Mouse (Mus musculus): ENCODE measurements around the gene Acer3. TPM values are rescaled to one million over a fixed set of nuclear protein-coding genes. Genes with fewer than 3 reads are reported as not detected.

The Acer3 gene
- total and polyA plus RNA-seq, 3 experiments, result 17.2 to 41.7 TPM; not detected in 1

GRCm38 (mm10) chr7:98174883-98175755 is 145.9 kb downstream of the Acer3 start:
- no peak overlapping the region for H3K4me3 ChIP-seq (ENCODE audit: control insufficient read depth in 1 of 2, insufficient read depth in 1 of 2, low read depth in 2 of 2, low read length in 2 of 2)
- no peaks in the 10 kb centered on the region for H3K79me2 ChIP-seq (ENCODE audit: control insufficient read depth, insufficient read depth, low read length, poor library complexity)
- no peaks in the 10 kb centered on the region for H3K9me3 ChIP-seq (replicated peaks; ENCODE audit: insufficient read depth, low read length)
- peaks cover 4 to 15% of the 10 kb centered on the region in 2 experiments; a peak in 3 of 4 replicates for H3K4me1 ChIP-seq (ENCODE audit: control insufficient read depth in 1 of 2, insufficient read depth in 2 of 2, low read length in 2 of 2)
- H3K27ac ChIP-seq (ENCODE audit: control insufficient read depth, low read depth, low read length), result no peak overlapping the region
- H3K27me3 ChIP-seq (ENCODE audit: control insufficient read depth in 1 of 2, insufficient read depth in 2 of 2, low read length in 2 of 2), result no peaks in the 10 kb centered on the region
- H3K36me3 ChIP-seq (ENCODE audit: control insufficient read depth in 1 of 2, insufficient read depth in 2 of 2, low read length in 2 of 2), result peaks cover 0 to 4% of the 10 kb centered on the region in 2 experiments; a peak in 2 of 4 replicates
- H3K9ac ChIP-seq (ENCODE audit: control insufficient read depth, low read depth, low read length, poor library complexity, severe bottlenecking), result no peak overlapping the region
- TF ChIP-seq SMC3 (IDR thresholded peaks at IDR 0.05; ENCODE audit: low read depth, low read length), result no peak
- TF ChIP-seq JUND (IDR thresholded peaks at IDR 0.05; ENCODE audit: low read depth, low read length), result no peak
- TF ChIP-seq NELFE (IDR thresholded peaks at IDR 0.05; ENCODE audit: low read depth, low read length), result no peak
- no peak for TF ChIP-seq MXI1 (IDR thresholded peaks at IDR 0.05; ENCODE audit: low read depth, low read length)
- TF ChIP-seq USF1 (IDR thresholded peaks at IDR 0.05; ENCODE audit: low read depth, low read length), result no peak
- TF ChIP-seq RCOR1 (IDR thresholded peaks at IDR 0.05; ENCODE audit: low read depth, low read length), result no peak
- TF ChIP-seq ZC3H11A (IDR thresholded peaks at IDR 0.05; ENCODE audit: low read depth, low read length), result no peak
- DNase-seq (ENCODE audit: low read depth, low spot score), result no peak

- H3K4me3 ChIP-seq (ENCODE audit: control insufficient read depth in 1 of 2, insufficient read depth in 1 of 2, low read depth in 2 of 2, low read length in 2 of 2), result no peak overlapping the region
- no peaks in the 10 kb centered on the region for H3K9me3 ChIP-seq (replicated peaks; ENCODE audit: insufficient read depth, low read length)
- H3K9ac ChIP-seq (ENCODE audit: control insufficient read depth, low read depth, low read length, poor library complexity, severe bottlenecking), result no peak overlapping the region
- peaks cover 2 to 19% of the 10 kb centered on the region in 2 experiments; a peak in 3 of 4 replicates for H3K4me1 ChIP-seq (ENCODE audit: control insufficient read depth in 1 of 2, insufficient read depth in 2 of 2, low read length in 2 of 2)
- no peak for DNase-seq (ENCODE audit: low read depth, low spot score)
- H3K27me3 ChIP-seq (ENCODE audit: control insufficient read depth in 1 of 2, insufficient read depth in 2 of 2, low read length in 2 of 2), result no peaks in the 10 kb centered on the region
- H3K79me2 ChIP-seq (ENCODE audit: control insufficient read depth, insufficient read depth, low read length, poor library complexity), result no peaks in the 10 kb centered on the region
- no peak for TF ChIP-seq HCFC1 (IDR thresholded peaks at IDR 0.05; ENCODE audit: low read depth, low read length)
- no peak for TF ChIP-seq RCOR1 (IDR thresholded peaks at IDR 0.05; ENCODE audit: low read depth, low read length)
- peaks cover 0 to 4% of the 10 kb centered on the region in 2 experiments; a peak in 2 of 4 replicates for H3K36me3 ChIP-seq (ENCODE audit: control insufficient read depth in 1 of 2, insufficient read depth in 2 of 2, low read length in 2 of 2)
- no peak overlapping the region for H3K27ac ChIP-seq (ENCODE audit: control insufficient read depth, low read depth, low read length)
Observed at GRCm38 (mm10) chr7:98173408-98173807, 147.6 kb downstream of the Acer3 start.

DNA sequence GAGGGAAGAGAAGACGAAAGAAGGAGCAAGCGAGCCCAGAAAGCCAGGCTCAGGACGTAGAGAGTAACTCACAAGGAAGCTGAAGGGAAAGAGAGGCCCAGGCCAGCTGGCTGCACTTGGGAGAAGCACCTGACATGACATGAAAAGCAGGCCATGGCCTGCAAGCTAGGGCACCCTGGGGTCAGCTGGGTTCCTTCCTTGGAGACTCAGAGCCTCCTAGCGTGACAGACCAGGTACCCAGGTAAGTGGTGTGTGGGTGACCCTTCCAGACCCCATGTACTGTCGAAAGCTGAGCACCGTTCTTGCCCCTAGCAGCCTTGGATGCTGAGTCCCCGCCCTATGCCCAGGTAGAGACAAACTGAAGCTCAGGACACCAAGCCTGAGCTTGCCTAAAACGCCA is 148.3 kb downstream of the Acer3 start:
- no peak overlapping the region for H3K4me3 ChIP-seq (ENCODE audit: control insufficient read depth in 1 of 2, insufficient read depth in 1 of 2, low read depth in 2 of 2, low read length in 2 of 2)
- no peaks in the 10 kb centered on the region for H3K79me2 ChIP-seq (ENCODE audit: control insufficient read depth, insufficient read depth, low read length, poor library complexity)
- H3K27me3 ChIP-seq (ENCODE audit: control insufficient read depth in 1 of 2, insufficient read depth in 2 of 2, low read length in 2 of 2), result no peaks in the 10 kb centered on the region
- H3K27ac ChIP-seq (ENCODE audit: control insufficient read depth, low read depth, low read length), result no peak overlapping the region
- peaks cover 0 to 4% of the 10 kb centered on the region in 2 experiments; a peak in 2 of 4 replicates for H3K36me3 ChIP-seq (ENCODE audit: control insufficient read depth in 1 of 2, insufficient read depth in 2 of 2, low read length in 2 of 2)
- H3K4me1 ChIP-seq (ENCODE audit: control insufficient read depth in 1 of 2, insufficient read depth in 2 of 2, low read length in 2 of 2), result peaks cover 2 to 19% of the 10 kb centered on the region in 2 experiments; a peak in 3 of 4 replicates
- no peak for DNase-seq (ENCODE audit: low read depth, low spot score)
- no peaks in the 10 kb centered on the region for H3K9me3 ChIP-seq (replicated peaks; ENCODE audit: insufficient read depth, low read length)
- H3K9ac ChIP-seq (ENCODE audit: control insufficient read depth, low read depth, low read length, poor library complexity, severe bottlenecking), result no peak overlapping the region
- TF ChIP-seq GATA1 (IDR thresholded peaks at IDR 0.05; ENCODE audit: low read depth, low read length) (no peak), MXI1 (IDR thresholded peaks at IDR 0.05; ENCODE audit: low read depth, low read length) (no peak), POLR2AphosphoS2 (IDR thresholded peaks at IDR 0.05; ENCODE audit: low read length) (no peak), KAT2A (conservative IDR thresholded peaks at IDR 0.05; ENCODE audit: low read depth, low read length) (no peak), MYC (IDR thresholded peaks at IDR 0.05; ENCODE audit: low read depth, low read length) (no peak), HCFC1 (IDR thresholded peaks at IDR 0.05; ENCODE audit: low read depth, low read length) (no peak), POLR2AphosphoS5 (IDR thresholded peaks at IDR 0.05; ENCODE audit: borderline replicate concordance, low read depth, low read length) (no peak), SIN3A (IDR thresholded peaks at IDR 0.05; ENCODE audit: low read length) (no peak), RCOR1 (IDR thresholded peaks at IDR 0.05; ENCODE audit: low read depth, low read length) (no peak), NRF1 (IDR thresholded peaks at IDR 0.05; ENCODE audit: insufficient read depth, low read depth, low read length, poor library complexity, severe bottlenecking) (no peak)

Data from MEL (cell line).